Mouse (Mus musculus) large intestine, adult 2 months (tissue): ENCODE results near the gene Tufm. TPM values are rescaled to one million over a fixed set of nuclear protein-coding genes. Genes with fewer than 3 reads are reported as not detected.

ENCODE experiments used
- DNase-seq: peaks from one replicate; pipeline ENCODE4 v3.0.0-alpha.2; 2012; ENCODE audit warnings: low read depth, low spot score
- WGBS: fragments of 180-500 bp; shearing (Covaris S2); methylation state at CpG from one replicate; pipeline ENCODE4 v1.1.7; 2018; 5-methylcytosine and 5-hydroxymethylcytosine counted together
- polyA plus RNA-seq: library from polyadenylated mRNA; depleted of rRNA; stranded (reverse); fragments of >200 nt; gene quantifications from 2 replicates; pipeline ENCODE4 v1.2.3, GENCODE M21; 2012; rRNA removed

The Tufm gene
- 163 and 178 TPM in 2 replicates for polyA plus RNA-seq

- WGBS = under 1% methylated on average over 32 of the region's 32 CpGs
- peak; percentile 89 for DNase-seq
These were observed at the start of gene Tufm for GRCm38 (mm10) chr7:126487052-126487483. Gene Tufm (plus strand): TSS chr7:126487361.

DNA sequence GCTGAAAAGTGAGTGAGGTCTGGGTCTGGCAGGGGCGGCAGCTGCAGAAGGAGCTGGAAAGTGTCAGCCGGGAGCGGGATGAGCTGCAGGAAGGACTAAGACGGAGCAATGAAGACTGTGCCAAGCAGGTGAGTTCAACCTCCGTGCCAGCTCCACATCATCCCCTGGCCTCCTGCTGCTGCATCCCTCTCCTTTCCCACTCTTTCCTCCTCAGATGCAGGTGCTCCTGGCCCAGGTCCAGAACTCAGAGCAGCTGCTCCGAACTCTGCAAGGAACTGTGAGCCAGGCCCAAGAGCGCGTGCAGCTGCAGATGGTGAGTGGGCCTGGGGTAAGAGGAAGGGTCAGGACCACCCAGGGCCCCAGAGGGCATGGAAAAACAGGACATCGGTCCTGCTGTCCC lies 47.0 kb upstream of the Tufm start:
- 67% methylated on average over 9 of the region's 9 CpGs for WGBS

DNA sequence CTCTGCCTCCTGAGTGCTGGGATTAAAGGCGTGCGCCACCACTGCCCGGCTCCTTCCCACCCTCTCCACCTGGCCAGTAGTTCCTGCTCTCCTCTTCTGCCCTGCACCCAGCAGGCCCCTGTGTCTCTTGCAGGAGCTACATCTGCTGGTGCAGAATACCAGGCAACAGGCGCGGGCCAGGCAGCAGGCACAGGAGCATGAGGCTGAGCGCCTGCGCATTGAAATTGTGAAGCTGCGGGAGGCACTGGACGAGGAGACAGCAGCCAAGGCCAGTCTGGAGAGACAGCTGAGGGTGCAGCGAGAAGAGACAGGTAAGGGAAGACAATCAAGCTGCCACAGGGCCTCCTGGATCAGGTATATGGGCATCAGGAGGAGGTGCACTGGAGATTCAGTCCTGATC lies 43.2 kb upstream of the Tufm start:
- 95% methylated on average over 10 of the region's 10 CpGs for WGBS
- no peak for DNase-seq

More for the DNA sequence above, 47.0 kb upstream of the Tufm start:
- no peak for DNase-seq

GRCm38 (mm10) chr7:126444536-126444935 lies 42.6 kb upstream of the Tufm start:
- 95% methylated on average over 9 of the region's 9 CpGs for WGBS
- no peak for DNase-seq

GRCm38 (mm10) chr7:126445104-126445815 lies 41.9 kb upstream of the Tufm start:
- 94% methylated on average over 15 of the region's 15 CpGs for WGBS
- DNase-seq = no peak

GRCm38 (mm10) chr7:126446217-126446616 lies 40.9 kb upstream of the Tufm start:
- WGBS = 96% methylated on average over 21 of the region's 21 CpGs
- no peak for DNase-seq

DNA sequence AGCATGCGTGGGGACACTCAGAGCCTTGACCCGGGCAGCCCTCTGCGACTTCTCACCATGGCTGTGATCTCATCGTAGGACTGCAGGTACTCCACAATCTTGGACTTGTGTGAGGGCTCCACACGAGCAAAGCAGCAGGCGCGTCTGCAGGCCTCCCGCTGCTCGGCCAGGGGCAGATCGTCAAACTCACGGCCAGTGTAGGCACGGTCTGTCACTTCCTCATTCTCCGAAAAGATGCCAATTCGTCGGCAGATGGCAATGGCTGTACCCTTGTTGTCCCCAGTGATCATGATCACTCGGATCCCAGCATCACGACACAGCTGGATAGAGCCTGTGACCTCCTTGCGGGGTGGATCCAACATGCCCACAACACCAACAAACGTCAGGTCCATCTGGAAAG lies 38.7 kb upstream of the Tufm start:
- DNase-seq = no peak
- 88% methylated on average over 19 of the region's 19 CpGs for WGBS

DNA sequence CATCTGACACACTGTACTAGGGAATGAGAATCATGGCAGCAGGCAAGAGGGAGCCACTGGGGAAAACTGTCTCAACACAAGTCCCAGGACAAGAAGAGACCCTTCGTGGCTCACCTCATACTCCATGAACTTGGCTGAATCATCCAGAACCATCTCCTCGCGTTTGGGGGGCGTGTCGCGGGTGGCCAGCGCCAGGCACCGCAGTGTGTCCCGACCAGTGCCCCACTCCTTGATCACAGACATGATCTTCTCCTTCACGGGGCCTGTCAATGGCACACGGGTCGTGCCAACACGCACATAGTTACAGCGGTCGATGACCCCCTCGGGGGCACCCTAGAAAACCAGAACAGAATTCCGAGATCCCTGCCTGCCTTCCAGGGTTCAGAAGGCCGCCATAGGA lies 37.2 kb upstream of the Tufm start:
- no peak for DNase-seq
- WGBS = 89% methylated on average over 18 of the region's 18 CpGs

GRCm38 (mm10) chr7:126450641-126451040 lies 36.5 kb upstream of the Tufm start:
- 86% methylated on average over 6 of the region's 6 CpGs for WGBS
- DNase-seq = no peak

- 91% methylated on average over 3 of the region's 3 CpGs for WGBS
These were observed 34.9 kb upstream of the Tufm start for GRCm38 (mm10) chr7:126452244-126452643.

DNA sequence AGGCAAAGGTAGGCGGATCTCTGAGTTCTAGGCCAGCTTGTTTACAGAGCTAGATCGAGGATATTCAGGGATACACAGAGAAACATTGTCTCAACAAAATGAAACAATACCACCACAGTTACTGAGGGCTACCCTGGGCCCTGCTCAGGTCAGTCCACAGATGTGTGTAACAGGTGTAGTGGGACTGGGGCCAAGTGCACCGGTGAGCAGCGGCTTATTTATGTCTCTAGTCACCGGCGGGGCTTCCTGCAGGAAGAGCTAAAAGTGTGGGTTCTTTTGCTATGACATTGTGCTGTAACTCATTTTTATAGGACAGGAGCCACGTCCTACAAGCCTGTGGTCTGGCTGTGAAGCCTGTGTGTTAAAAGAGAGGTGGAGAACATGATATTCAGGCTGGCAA lies 33.3 kb upstream of the Tufm start:
- 10% methylated on average over 7 of the region's 7 CpGs for WGBS
- no peak for DNase-seq

More at GRCm38 (mm10) chr7:126452244-126452643, 34.9 kb upstream of the Tufm start:
- DNase-seq = no peak

- WGBS = 54% methylated on average over 2 of the region's 2 CpGs
- DNase-seq = no peak
These were observed 31.9 kb upstream of the Tufm start for GRCm38 (mm10) chr7:126455242-126455641.

GRCm38 (mm10) chr7:126456382-126457266 lies 30.5 kb upstream of the Tufm start:
- 88% methylated on average over 17 of the region's 17 CpGs for WGBS
- DNase-seq = no peak

- DNase-seq = no peak
- WGBS = 69% methylated on average over 5 of the region's 5 CpGs
These were observed 28.9 kb upstream of the Tufm start for GRCm38 (mm10) chr7:126458225-126458624.

GRCm38 (mm10) chr7:126458844-126459618 lies 28.1 kb upstream of the Tufm start:
- 70% methylated on average over 11 of the region's 11 CpGs for WGBS
- DNase-seq = no peak

DNA sequence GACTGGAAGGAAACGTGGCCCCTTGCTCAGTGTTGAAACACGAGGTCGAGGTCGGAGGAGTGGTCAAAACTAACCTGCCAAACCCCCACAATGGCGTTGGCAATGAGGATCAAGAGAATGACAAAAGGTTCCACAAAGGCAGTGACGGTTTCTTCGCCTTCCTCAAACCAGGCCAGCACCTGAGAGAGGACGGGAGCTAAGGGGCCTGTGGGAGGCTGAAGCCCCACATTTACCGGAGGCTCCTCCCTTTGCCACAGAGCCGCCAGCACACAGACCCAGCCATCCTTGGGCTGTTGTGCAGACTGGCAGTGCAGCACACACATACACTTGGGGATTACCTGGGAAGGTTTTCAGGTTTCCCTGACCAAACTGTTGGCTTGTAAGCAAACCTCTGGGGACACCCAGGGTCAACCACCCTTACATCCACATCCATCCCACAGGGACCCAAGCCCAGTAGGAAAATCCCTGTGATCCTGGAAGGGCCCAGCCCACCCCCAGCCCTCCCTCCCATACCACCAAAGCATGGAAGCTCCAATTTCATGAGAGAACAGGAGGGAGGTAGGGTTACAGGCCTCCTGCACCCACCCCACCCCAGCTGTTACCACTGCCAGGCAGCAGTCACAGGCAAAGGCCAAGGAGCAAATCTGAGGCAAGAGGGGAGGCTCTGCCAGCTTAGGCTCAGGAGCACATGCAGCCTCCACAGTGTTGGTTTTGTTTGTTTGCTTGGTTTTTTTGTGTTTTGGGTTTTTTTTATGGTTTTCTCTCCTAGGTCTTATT lies 26.4 kb upstream of the Tufm start:
- DNase-seq = no peak
- 59% methylated on average over 10 of the region's 10 CpGs for WGBS

- 70% methylated on average over 3 of the region's 3 CpGs for WGBS
- DNase-seq = no peak
These were observed 25.5 kb upstream of the Tufm start for GRCm38 (mm10) chr7:126461626-126462025.

DNA sequence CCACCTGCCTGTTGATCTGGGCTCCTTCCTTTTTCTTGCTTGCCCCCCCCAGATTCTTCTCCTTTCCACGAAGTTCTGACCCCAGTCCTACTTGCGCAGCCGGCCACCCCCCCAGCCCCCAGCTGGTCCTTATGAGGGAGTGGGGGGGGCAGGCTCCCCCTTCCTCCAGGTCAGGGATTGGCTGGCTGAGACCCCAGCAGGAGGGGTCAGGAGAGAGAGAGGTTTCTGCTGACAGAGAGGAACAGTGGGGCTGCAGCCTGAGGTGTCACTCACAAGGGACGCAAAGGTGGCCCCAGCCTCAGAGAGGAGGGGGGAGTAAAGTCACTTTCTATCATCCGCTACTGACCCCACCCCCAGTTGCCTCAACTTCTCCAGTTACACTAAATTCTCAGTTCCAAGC lies 24.2 kb upstream of the Tufm start, which contains the start of gene Atp2a1:
Gene Atp2a1 (minus strand): TSS at position 105 of the 400 bp plus-strand sequence.
- DNase-seq = no peak
- WGBS = 72% methylated on average over 5 of the region's 5 CpGs

- DNase-seq = no peak
- WGBS = 71% methylated on average over 4 of the region's 4 CpGs
These were observed 23.6 kb upstream of the Tufm start for GRCm38 (mm10) chr7:126463547-126463946.
